Mouse (Mus musculus) ES-Bruce4 (cell line): ENCODE measurements around the gene Il1f10. TPM values are rescaled to one million over a fixed set of nuclear protein-coding genes. Genes with fewer than 3 reads are reported as not detected.

Experiments
- H3K27ac ChIP-seq: 2 replicates; pipeline ENCODE4 v1.5.1; 2012; ENCODE audit warnings: low read length, inconsistent platforms; ENCODE audit not compliant: insufficient read depth
- H3K27me3 ChIP-seq: 2 replicates; pipeline ENCODE4 v1.6.1; 2012; ENCODE audit warnings: mild to moderate bottlenecking, low read length, inconsistent platforms; ENCODE audit not compliant: control insufficient read depth, poor library complexity, insufficient read depth, severe bottlenecking
- H3K36me3 ChIP-seq: 2 replicates; pipeline ENCODE4 v1.6.1; 2012; ENCODE audit warnings: inconsistent platforms, mild to moderate bottlenecking, low read length, moderate library complexity; ENCODE audit not compliant: control insufficient read depth, poor library complexity, insufficient read depth, severe bottlenecking
- H3K4me1 ChIP-seq: one replicate; pipeline ENCODE4 v1.8.1; 2011; ENCODE audit warnings: low read length; ENCODE audit not compliant: control insufficient read depth, insufficient read depth
- H3K4me3 ChIP-seq: 2 replicates; pipeline ENCODE4 v1.5.1; 2011; ENCODE audit warnings: low read depth, mild to moderate bottlenecking, low read length
- H3K9ac ChIP-seq: 2 replicates; pipeline ENCODE4 v1.6.1; 2012; ENCODE audit warnings: low read depth, mild to moderate bottlenecking, inconsistent platforms; ENCODE audit not compliant: poor library complexity, severe bottlenecking
- H3K9me3 ChIP-seq: replicated peaks from 2 replicates; pipeline ENCODE4 v1.6.1; 2012; ENCODE audit warnings: mild to moderate bottlenecking, low read length, inconsistent platforms; ENCODE audit not compliant: control insufficient read depth, poor library complexity, insufficient read depth, severe bottlenecking
- CTCF ChIP-seq: IDR thresholded peaks from one replicate; pipeline ENCODE4 v1.8.1; 2011; ENCODE audit warnings: low read depth, low read length
- EP300 ChIP-seq: IDR thresholded peaks from 2 replicates; pipeline ENCODE4 v1.6.1; 2011; ENCODE audit warnings: low read depth, low read length; ENCODE audit not compliant: insufficient read depth
- POLR2A ChIP-seq: IDR thresholded peaks from one replicate; pipeline ENCODE4 v1.8.1; 2011; ENCODE audit warnings: low read length; ENCODE audit not compliant: insufficient read depth
- polyA plus RNA-seq: library from polyadenylated mRNA; stranded (reverse); fragments of >200 nt; gene quantifications from 2 replicates; pipeline ENCODE4 v1.2.4, GENCODE M21; 2011; ENCODE audit warnings: low read depth; ENCODE audit not compliant: missing spikeins, insufficient read depth, insufficient read length

The Il1f10 gene
- polyA plus RNA-seq, 1 experiment: not detected

GRCm38 (mm10) chr2:24341395-24341885 is 50.4 kb downstream of the Il1f10 start:
- Histone ChIP-seq H3K27me3 (no peaks in the 10 kb centered on the region), H3K4me3 (no peak overlapping the region), H3K36me3 (no peaks in the 10 kb centered on the region), H3K4me1 (no peaks in the 10 kb centered on the region), H3K9ac (no peak overlapping the region), H3K9me3 (no peaks in the 10 kb centered on the region), H3K27ac (no peak overlapping the region)
- TF ChIP-seq EP300 (no peak), POLR2A (no peak), CTCF (no peak)

Other genes starting within 250 kb of the Il1f10 start
- gene Hnmt, start 241.8 kb upstream of the Il1f10 start, polyA plus RNA-seq: 0.81 TPM in 1 of 2 replicates, not detected in the other
- not detected in 2 replicates for gene Tbpl2, start 194.6 kb upstream of the Il1f10 start, polyA plus RNA-seq
- gene Il1f8, start 138.0 kb upstream of the Il1f10 start, polyA plus RNA-seq: not detected in 2 replicates
- gene Il1f9, start 104.7 kb upstream of the Il1f10 start, polyA plus RNA-seq: not detected in 2 replicates
- not detected in 2 replicates for gene Il1f6, start 75.8 kb upstream of the Il1f10 start, polyA plus RNA-seq
- gene Il1f5, start 14.2 kb upstream of the Il1f10 start, polyA plus RNA-seq: not detected in 2 replicates
- gene Il1rn, start 45.7 kb downstream of the Il1f10 start, polyA plus RNA-seq: not detected in 2 replicates
- gene Psd4, start 76.4 kb downstream of the Il1f10 start, polyA plus RNA-seq: 3.6 and 10.1 TPM in 2 replicates
- 0.26 and 0.57 TPM in 2 replicates for gene Pax8, start 184.4 kb downstream of the Il1f10 start, polyA plus RNA-seq